Mouse (Mus musculus) hindbrain, embryonic 15.5 days (tissue): ENCODE measurements around the gene Sdcbp2. TPM values are rescaled to one million over a fixed set of nuclear protein-coding genes. Genes with fewer than 3 reads are reported as not detected.

Experiments used
- ATAC-seq: fragments of 200-750 bp; cut with Nextera tagmentation; 2 replicates; pipeline ENCODE4 v1.8.0; 2017; ENCODE audit warnings: low read depth, moderate number of reproducible peaks, moderate TSS enrichment; ENCODE audit not compliant: low FRiP score
- H3K27ac ChIP-seq: fragments of 300-500 bp; sonication (generic); replicated peaks from 2 replicates; pipeline ENCODE4 v1.5.1; 2015; ENCODE audit warnings: mild to moderate bottlenecking, inconsistent platforms
- H3K27me3 ChIP-seq: fragments of 300-500 bp; sonication (generic); 2 replicates; pipeline ENCODE4 v1.6.1; 2015; ENCODE audit warnings: control low read depth, inconsistent platforms
- H3K36me3 ChIP-seq: fragments of 300-500 bp; sonication (generic); 2 replicates; pipeline ENCODE4 v1.6.1; 2015; ENCODE audit warnings: control low read depth, inconsistent platforms
- H3K4me1 ChIP-seq: fragments of 300-500 bp; sonication (generic); replicated peaks from 2 replicates; pipeline ENCODE4 v1.6.1; 2015; ENCODE audit warnings: control low read depth, inconsistent platforms
- H3K4me2 ChIP-seq: fragments of 300-500 bp; sonication (generic); 2 replicates; pipeline ENCODE4 v1.6.1; 2015; ENCODE audit warnings: moderate library complexity, mild to moderate bottlenecking, inconsistent platforms
- H3K4me3 ChIP-seq: fragments of 300-500 bp; sonication (generic); 2 replicates; pipeline ENCODE4 v1.5.1; 2015; ENCODE audit warnings: mild to moderate bottlenecking, inconsistent platforms
- H3K9ac ChIP-seq: fragments of 300-500 bp; sonication (generic); 2 replicates; pipeline ENCODE4 v1.6.1; 2015; ENCODE audit warnings: inconsistent platforms
- H3K9me3 ChIP-seq: fragments of 300-500 bp; sonication (generic); 2 replicates; pipeline ENCODE4 v1.6.1; 2016; ENCODE audit warnings: control low read depth, inconsistent platforms
- WGBS: fragments of 180-500 bp; shearing (Covaris S2); methylation state at CpG from one replicate; pipeline ENCODE4 v1.1.7; 2015; 5-methylcytosine and 5-hydroxymethylcytosine counted together
- polyA plus RNA-seq: library from polyadenylated mRNA; unstranded; fragments of >200 nt; fragmentation: Nextera tagmentation; extraction: Ambion mirVana; gene quantifications from 2 replicates; pipeline ENCODE4 v1.2.1, GENCODE M21; 2015

The Sdcbp2 gene
- polyA plus RNA-seq, 1 experiment from 2014 or later, result 0.73 TPM

DNA sequence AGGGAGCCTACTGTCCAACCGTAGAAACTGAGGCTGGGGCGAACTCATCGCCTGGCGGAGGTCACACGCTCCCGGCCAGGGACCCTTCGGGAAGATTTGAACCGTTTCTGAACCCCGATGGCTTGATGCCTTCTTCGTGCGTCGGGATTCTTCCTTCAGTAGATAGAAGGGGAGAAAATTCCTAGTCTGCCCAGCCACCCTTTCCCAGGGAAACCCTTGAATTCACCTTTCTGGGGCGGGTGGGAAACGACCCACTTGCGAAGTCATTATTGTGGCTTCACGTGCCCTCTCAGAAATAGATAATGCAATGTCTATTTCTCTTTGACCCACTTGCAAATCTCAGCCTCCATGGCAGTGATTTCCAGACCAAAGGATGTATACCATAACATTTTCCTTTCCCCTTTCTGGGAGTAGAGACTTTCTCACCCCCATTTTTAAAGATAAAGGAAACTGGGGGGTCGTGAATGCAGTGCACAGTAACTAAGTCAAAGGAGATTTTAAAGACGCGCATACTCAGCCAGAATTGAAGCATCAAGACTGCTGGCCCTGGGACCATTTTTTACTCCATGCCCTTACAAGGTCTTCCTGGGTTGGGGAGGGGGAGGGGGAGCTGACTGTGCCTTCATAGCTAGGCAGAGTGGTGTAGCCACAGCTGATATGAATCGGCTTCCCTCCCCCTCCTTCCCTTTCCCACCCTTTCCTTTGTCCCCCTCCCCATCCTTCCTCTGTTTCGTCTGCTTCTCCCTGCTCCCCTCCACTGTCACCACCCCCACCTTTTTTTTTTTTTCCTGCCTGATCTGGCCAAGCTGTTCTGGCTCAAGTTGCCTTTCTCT is 29.1 kb upstream of the Sdcbp2 start:
- under 1% methylated on average over 21 of the region's 21 CpGs for WGBS
- H3K27ac ChIP-seq, result peak overlapping the region; percentile 90
- peaks cover 42% of the 10 kb centered on the region for H3K4me1 ChIP-seq
- no peaks in the 10 kb centered on the region for H3K27me3 ChIP-seq
- peak overlapping the region; percentile 90 for H3K9ac ChIP-seq
- H3K4me2 ChIP-seq, result peak overlapping the region; percentile 71
- ATAC-seq, result no peak
- peaks cover 16% of the 10 kb centered on the region for H3K36me3 ChIP-seq
- no peaks in the 10 kb centered on the region for H3K9me3 ChIP-seq
- H3K4me3 ChIP-seq, result peak overlapping the region; percentile 88

DNA sequence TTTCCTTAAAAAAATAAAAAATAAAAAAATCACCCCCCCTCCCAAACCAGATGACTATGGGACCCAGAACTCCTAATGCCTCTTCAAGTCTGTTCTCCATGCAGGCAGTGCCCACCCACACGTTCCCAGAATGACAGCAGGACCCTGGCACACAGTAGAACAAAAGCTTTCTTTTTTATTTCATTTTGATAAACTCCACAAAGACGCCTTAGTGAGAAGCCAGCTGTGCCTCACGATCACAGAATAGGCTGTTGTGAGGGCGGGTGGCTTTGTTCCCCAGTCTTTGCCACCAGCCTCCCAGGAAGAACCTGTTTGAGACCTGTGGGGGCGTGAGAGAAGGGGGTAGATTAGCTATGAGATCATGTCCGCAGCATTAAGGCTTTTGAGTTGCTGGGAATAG is 27.7 kb upstream of the Sdcbp2 start:
- Histone ChIP-seq H3K27me3 (no peaks in the 10 kb centered on the region), H3K27ac (no peak overlapping the region), H3K36me3 (peaks cover 16% of the 10 kb centered on the region), H3K9me3 (no peaks in the 10 kb centered on the region), H3K4me2 (peak overlapping the region; percentile 71), H3K4me3 (peak overlapping the region; percentile 88; the same call in 1 of the 2 replicates), H3K9ac (no peak overlapping the region), H3K4me1 (peaks cover 42% of the 10 kb centered on the region)
- WGBS, result 53% methylated on average over 6 of the region's 6 CpGs
- no peak for ATAC-seq

DNA sequence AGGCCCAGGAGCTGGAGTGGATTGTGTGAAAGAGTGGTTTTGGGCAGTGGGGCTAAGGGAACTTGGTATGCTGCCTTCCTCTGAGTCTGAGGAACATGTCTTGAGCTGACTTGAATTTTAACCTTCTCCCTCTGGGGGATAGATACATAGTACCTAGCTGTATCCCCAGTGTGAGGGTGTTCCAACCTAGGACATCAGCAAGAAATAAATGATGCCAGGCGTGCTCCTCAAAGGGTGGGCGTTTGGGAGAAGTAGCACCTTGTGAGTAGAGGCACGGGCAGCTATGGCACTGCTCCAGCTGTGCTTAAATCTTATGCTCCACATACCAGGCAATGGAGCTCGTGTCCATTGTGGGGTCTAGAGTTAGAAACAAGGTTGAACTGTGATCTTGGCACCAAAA is 25.9 kb upstream of the Sdcbp2 start:
- WGBS, result 91% methylated on average over 4 of the region's 4 CpGs
- no peak overlapping the region for H3K9ac ChIP-seq
- no peak overlapping the region for H3K27ac ChIP-seq
- peaks cover 30% of the 10 kb centered on the region for H3K36me3 ChIP-seq
- no peak for ATAC-seq
- H3K9me3 ChIP-seq, result no peaks in the 10 kb centered on the region
- H3K4me1 ChIP-seq, result peaks cover 36% of the 10 kb centered on the region
- H3K4me2 ChIP-seq, result no peak overlapping the region
- no peak overlapping the region for H3K4me3 ChIP-seq
- H3K27me3 ChIP-seq, result no peaks in the 10 kb centered on the region

DNA sequence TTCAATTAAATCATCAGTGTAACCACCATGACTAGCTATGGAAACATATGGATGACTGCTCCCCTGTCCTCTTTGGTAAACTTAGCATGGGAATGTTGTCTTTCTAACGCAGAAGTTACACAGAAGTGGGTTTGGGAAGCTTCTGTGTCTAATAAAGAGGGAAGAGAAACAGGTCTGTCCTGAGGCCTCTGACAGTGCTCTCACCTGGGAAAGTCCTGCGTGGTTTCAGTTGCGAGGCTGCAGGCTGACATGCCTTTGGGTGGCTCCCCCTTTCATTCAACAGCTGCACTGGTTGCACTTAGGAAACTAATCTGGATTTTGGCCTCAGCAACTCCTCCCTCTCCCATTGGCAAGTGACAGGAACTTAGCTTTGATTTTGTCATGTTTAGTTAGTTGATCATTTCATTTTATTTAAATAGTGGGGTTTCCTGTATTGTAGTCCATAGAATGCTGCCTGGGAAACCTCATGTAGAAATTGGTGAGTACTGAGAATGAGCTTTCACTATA is 22.8 kb upstream of the Sdcbp2 start:
- Histone ChIP-seq H3K36me3 (peaks cover 47% of the 10 kb centered on the region), H3K4me3 (no peak overlapping the region), H3K27ac (no peak overlapping the region), H3K9me3 (no peaks in the 10 kb centered on the region), H3K9ac (no peak overlapping the region), H3K4me2 (no peak overlapping the region), H3K4me1 (peaks cover 20% of the 10 kb centered on the region), H3K27me3 (no peaks in the 10 kb centered on the region)
- WGBS, result 94% methylated on average over 3 of the region's 3 CpGs
- no peak for ATAC-seq

DNA sequence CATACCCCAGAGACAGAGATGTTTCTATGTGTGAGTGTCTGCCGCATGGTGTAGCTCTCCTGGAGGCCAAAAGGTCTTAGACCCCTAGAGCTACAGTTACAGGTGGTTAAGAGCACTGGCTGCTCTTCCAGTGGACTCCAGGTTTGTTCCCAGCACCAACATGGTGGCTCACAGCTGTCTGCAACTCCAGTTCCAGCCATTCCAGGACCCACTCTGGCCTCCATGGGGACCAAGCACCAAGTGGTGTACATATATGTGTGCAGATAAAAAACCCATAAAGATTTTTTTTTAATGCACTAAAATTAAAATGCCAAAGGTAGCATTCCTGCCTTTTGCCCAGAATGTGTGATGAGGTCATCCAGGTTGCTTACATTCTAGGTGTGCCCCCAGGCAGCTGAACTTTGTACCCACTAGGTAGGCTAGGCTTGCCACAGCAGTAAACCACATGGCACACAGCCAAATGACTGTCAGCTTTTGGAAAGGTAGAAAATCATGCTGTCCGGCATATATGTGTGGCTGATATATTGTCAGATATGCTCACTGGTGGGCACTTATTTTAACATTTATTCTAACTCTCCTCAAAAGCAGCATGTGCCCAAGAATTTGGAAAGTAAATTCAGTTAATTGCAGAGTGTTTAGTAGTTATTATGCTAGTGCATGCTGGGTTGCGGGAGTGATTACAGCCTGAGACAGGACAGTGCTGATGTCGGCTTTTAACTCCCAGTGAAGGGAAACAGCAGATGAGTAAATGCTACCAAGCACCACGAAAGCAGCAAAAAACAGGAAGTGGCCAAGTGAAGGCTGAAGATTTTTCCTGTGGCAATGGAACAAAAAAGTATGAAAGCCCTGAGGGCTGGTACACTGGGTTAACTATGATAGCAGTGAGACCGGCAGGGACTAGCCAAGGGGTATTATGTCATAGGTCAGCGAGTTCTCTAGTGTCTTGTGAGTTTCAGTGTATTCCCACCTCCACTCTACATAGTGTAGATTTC is 9.2 kb upstream of the Sdcbp2 start:
- no peak for ATAC-seq
- Histone ChIP-seq H3K27me3 (no peaks in the 10 kb centered on the region), H3K9me3 (no peaks in the 10 kb centered on the region), H3K4me2 (no peak overlapping the region), H3K4me3 (no peak overlapping the region), H3K27ac (no peak overlapping the region), H3K36me3 (peaks cover 61% of the 10 kb centered on the region), H3K9ac (no peak overlapping the region), H3K4me1 (no peaks in the 10 kb centered on the region)
- WGBS, result 86% methylated on average over 7 of the region's 7 CpGs

DNA sequence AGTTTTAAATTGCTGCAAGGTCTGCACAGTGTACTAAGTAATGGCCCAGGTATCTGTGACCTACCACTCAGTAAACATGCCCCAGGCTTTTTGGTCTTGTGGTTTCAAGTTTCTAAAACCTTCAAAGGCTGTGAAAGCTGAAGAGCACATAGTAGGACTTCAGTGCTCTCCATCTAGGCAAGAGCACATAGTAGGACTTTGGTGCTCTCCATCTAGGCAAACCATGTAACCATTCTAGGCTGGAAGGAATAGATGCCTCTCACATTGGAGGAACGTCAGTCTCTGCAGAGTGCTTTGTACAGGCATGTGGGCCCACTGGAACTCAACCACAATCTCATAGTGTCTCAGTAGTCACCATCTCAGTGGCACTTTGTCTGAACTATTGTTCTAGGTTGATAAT is 8.4 kb upstream of the Sdcbp2 start:
- peaks cover 54% of the 10 kb centered on the region for H3K36me3 ChIP-seq

DNA sequence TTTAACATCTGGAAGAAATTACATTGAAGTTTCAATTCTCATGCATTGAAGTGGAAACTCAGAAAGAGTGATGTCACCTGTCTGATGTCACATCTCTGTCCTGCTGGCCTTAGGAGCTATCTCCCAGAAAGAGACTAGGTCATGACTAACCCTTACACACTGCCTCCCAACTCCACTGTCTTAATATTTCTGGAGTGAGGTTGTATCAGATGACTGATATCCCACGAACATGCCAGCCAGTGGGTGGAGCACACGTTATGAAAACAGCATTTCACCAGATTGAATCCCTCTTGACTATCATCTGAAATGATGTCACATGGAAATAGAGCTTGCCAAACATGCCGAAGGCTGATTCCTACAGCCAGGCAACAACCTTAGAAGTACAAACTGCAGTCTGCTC is 7.4 kb upstream of the Sdcbp2 start:
- H3K4me1 ChIP-seq, result no peaks in the 10 kb centered on the region
- H3K9ac ChIP-seq, result no peak overlapping the region
- no peak overlapping the region for H3K4me2 ChIP-seq
- H3K4me3 ChIP-seq, result no peak overlapping the region
- H3K36me3 ChIP-seq, result peaks cover 44% of the 10 kb centered on the region
- no peaks in the 10 kb centered on the region for H3K27me3 ChIP-seq
- H3K27ac ChIP-seq, result no peak overlapping the region
- ATAC-seq, result no peak
- 88% methylated on average over 3 of the region's 3 CpGs for WGBS
- no peaks in the 10 kb centered on the region for H3K9me3 ChIP-seq

More for the DNA sequence above, 8.4 kb upstream of the Sdcbp2 start:
- Histone ChIP-seq H3K4me3 (no peak overlapping the region), H3K27ac (no peak overlapping the region), H3K9ac (no peak overlapping the region), H3K4me2 (no peak overlapping the region), H3K9me3 (no peaks in the 10 kb centered on the region), H3K27me3 (no peaks in the 10 kb centered on the region), H3K4me1 (no peaks in the 10 kb centered on the region)
- 83% methylated on average over 1 of the region's 1 CpGs for WGBS
- no peak for ATAC-seq

DNA sequence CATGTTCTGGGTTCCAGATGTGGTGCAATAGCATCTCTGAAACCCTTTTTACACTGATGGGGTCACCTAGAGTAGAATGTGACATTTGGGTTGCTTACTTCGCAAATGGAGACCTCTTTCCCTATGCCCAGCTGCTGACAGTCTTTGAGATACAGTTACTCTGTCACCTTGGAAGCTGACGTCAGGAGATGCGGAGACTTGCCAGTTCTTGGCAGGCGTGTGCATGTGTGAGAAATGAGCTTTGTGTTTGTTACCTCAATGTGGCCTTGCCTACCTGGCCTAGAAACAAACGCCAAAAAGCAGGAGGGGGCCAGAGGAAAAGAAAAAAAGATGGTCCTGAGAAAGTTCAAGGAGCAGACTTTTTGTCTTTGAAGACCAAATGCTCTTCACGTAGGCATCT is 5.6 kb upstream of the Sdcbp2 start:
- H3K27me3 ChIP-seq, result no peaks in the 10 kb centered on the region
- no peaks in the 10 kb centered on the region for H3K4me1 ChIP-seq
- H3K4me3 ChIP-seq, result no peak overlapping the region
- H3K9me3 ChIP-seq, result no peaks in the 10 kb centered on the region
- no peak overlapping the region for H3K9ac ChIP-seq
- ATAC-seq, result no peak
- peaks cover 28% of the 10 kb centered on the region for H3K36me3 ChIP-seq
- no peak overlapping the region for H3K27ac ChIP-seq
- 88% methylated on average over 6 of the region's 6 CpGs for WGBS
- H3K4me2 ChIP-seq, result no peak overlapping the region

DNA sequence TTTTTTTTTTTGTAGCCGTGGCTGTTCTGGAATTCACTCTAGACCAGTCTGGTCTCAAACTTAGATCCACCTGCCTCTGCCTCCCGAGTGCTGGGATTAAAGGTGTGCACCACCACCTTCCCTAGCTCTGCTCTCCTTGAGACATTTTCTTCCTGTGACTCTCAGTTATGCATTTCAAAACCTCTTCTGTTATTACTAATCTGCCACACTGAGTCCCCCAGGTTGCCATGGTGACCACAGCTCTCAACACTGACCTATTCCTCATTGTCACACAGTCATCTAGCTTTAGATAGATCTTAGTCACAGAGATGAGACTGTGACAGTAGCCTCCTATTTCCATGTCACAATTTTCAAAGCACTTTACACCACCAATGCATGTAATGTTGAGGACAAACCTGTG is 3.0 kb upstream of the Sdcbp2 start:
- Histone ChIP-seq H3K9ac (no peak overlapping the region), H3K36me3 (peaks cover 8% of the 10 kb centered on the region; the same call in 1 of the 2 replicates), H3K4me3 (no peak overlapping the region), H3K27ac (no peak overlapping the region), H3K9me3 (no peaks in the 10 kb centered on the region), H3K27me3 (no peaks in the 10 kb centered on the region), H3K4me1 (no peaks in the 10 kb centered on the region), H3K4me2 (no peak overlapping the region)
- ATAC-seq, result no peak
- 78% methylated on average over 2 of the region's 2 CpGs for WGBS

DNA sequence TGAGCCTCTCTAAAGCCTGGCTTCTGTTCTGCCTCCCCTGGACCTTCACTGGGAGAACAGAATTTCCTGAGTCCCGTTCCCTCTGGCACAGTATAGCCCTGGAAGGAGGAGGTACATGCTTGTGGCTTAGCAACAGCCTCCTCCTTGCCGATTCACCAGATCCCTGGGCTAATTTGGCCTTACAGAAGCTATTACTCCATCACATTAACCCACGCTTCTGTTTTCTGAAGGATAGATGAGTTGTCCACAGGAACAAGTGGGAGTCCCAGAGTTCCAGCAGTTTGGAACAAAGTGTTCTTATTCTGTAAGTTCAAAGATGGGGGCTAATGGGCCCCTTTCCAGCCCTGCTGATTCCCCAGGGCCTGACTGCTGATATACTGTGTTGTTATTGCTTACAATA is 1.2 kb downstream of the Sdcbp2 start:
- Histone ChIP-seq H3K9me3 (no peaks in the 10 kb centered on the region), H3K9ac (no peak overlapping the region), H3K36me3 (no peaks in the 10 kb centered on the region), H3K4me2 (no peak overlapping the region), H3K4me3 (no peak overlapping the region), H3K4me1 (peaks cover 16% of the 10 kb centered on the region), H3K27me3 (no peaks in the 10 kb centered on the region), H3K27ac (no peak overlapping the region)
- 58% methylated on average over 3 of the region's 3 CpGs for WGBS
- ATAC-seq, result no peak

DNA sequence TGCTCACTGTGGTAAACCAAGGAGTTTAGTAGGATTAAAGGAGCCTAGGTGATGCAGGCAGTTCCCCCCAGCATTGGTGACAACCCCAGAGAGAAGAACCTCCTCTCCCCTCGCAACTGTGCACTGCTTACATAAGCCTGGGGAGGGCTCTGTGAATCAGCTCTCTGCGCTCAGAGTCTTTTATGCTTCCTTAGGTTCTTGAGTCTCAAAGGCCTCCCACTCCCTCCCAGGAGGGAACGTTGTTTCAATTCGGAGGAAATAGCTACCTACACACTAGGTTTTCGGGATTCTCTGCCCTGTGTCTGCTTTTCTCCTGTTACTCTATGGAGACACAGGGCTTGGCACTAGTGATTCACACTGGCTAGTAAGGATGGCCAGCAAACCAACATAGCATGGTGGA is 2.2 kb downstream of the Sdcbp2 start:
- Histone ChIP-seq H3K27ac (no peak overlapping the region), H3K27me3 (no peaks in the 10 kb centered on the region)
- WGBS, result 54% methylated on average over 5 of the region's 5 CpGs

More for the DNA sequence above, 2.2 kb downstream of the Sdcbp2 start:
- no peaks in the 10 kb centered on the region for H3K9me3 ChIP-seq
- peaks cover 16% of the 10 kb centered on the region for H3K4me1 ChIP-seq
- no peak for ATAC-seq
- no peak overlapping the region for H3K9ac ChIP-seq
- H3K36me3 ChIP-seq, result no peaks in the 10 kb centered on the region
- no peak overlapping the region for H3K4me3 ChIP-seq
- no peak overlapping the region for H3K4me2 ChIP-seq
